Mouse (Mus musculus): ENCODE measurements around the gene Add3. TPM values are rescaled to one million over a fixed set of nuclear protein-coding genes. Genes with fewer than 3 reads are reported as not detected.

Add3 gene
- total RNA-seq, 2 experiments from 2014 or later: 17.0 to 29.5 TPM

DNA sequence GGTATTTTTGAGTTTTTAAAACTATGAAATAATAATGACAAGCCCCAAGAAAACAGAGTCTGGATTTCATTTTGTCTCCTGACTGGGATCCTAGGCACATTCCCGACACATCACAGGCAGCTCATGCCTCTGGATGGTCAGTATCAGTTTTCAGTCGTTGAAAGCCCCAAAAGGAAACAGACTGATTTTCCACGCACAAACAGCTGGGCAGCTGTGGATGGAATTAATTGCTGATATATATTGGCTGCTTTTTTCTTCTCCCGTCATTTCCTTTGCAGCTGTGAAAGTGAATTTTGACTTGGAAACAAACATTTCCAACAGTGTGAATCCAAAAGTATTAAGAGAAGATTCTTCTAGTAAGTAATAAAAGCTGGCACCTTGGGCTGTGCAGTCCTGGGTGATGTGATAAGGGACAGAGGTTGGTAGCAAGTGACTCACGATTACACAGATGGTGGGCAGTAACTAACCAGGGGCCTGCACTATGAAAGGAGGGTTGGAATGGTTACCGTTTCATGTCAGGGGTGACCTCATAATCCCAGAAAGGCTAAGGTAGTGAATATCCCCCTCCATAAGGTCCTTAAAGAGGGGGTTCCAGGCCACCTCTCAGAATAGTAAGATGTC, 51.7 kb downstream of the Add3 start:
- intact Hi-C loops (cut with DNase I): no loop called here
- Histone ChIP-seq H3K27ac (peak overlapping the region; percentile 86), H3K4me3 (peak overlapping the region; percentile 51)
- no peak for DNase-seq
- TF ChIP-seq CTCF (IDR thresholded peaks at IDR 0.05): no peak

DNA sequence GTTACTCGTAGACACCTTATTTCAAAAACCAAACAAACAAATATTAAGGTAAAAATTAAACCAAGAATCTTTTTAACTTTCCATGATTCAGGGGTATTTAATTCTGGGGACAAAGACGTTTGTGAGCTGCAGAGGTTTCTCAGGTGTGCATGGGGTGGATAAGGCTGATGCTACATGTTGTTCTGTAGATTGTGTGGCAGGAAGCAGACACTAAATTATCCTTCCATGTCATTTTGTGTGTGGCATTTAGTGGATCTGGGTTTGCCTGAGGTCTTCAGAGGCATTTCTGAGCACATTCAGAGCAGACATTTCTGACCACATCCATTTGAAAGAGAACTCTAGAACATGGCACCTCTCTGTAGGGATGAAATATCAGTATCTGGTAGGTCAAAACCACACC, 52.9 kb downstream of the Add3 start:
- no peak for TF ChIP-seq CTCF (IDR thresholded peaks at IDR 0.05)
- Histone ChIP-seq H3K4me3 (no peak overlapping the region), H3K27ac (peak overlapping the region; percentile 89)
- intact Hi-C loops (cut with DNase I): no loop called here
- no peak for DNase-seq

DNA sequence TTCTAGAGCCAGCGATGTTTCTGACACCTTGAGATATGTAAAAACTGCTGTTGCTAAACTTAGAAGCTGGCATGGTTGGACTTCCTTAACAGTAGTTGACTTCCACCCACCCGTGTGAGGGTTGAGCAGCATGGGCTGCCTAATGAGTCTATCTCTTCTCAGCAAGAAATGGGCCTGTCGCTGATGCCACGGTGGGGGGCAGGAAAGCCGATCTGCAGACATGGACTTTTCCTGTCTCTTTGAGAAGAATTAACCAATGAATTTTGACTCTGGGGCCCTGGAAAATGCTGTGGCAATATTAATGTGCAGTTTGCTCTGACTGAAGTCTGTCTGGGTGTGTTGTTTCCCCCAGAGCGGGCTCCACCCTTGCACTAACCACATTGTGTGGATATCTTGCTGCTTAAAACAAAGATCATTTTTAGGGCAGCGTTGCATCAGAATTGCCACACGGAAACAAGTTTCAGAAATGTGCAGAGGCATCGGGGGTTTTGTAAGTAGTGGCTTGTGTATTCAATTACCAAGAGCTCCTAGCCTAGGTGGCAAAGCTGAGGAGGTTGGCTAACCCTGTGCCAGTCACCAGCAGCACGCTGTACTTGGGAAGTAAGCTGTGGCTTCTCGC, 53.8 kb downstream of the Add3 start:
- intact Hi-C loops (cut with DNase I): no loop called here
- no peak for TF ChIP-seq CTCF (IDR thresholded peaks at IDR 0.05)
- DNase-seq: peak; percentile 60
- H3K4me3 ChIP-seq: peak overlapping the region; percentile 52
- H3K27ac ChIP-seq: peak overlapping the region; percentile 89

DNA sequence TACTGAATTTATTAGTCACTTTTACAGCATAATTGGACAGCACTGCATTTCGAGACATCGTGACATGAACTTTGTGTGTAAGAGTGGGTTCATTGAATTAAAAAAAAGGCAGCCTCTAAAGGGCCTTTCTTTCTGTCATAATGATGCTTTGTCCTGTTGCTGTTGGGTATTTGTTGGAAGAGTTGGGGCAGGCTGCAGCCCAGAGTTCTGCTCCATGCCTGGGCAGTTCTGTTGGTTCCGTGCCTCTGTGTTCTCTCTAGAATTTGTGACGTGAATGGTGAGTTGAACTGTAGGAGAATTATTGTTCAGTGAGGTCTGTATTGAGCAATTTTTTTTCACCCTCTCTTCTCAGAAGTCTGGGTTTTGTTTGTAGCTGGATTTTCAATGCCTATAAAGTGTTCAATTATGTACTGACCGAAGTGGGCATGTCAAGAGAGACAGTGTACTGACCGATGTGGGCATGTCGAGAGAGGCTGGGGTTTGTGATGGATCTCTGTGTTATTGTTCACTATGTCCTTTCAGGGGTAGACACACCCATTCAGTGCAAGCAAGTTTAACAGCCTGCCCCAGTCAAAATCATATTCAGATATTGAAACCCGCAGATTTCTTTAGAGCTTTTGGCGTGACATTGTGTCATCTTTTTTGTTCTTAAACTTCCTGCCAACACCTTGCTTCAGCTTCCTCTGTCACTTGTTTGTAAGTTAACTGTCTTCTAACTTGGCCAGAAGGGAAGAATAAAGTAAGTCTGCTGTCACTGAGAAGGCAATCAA, 54.7 kb downstream of the Add3 start:
- H3K4me3 ChIP-seq: peak overlapping the region; percentile 52
- peak overlapping the region; percentile 89 for H3K27ac ChIP-seq
- intact Hi-C loops (cut with DNase I): no loop called here
- no peak for DNase-seq
- no peak for TF ChIP-seq CTCF (IDR thresholded peaks at IDR 0.05)

DNA sequence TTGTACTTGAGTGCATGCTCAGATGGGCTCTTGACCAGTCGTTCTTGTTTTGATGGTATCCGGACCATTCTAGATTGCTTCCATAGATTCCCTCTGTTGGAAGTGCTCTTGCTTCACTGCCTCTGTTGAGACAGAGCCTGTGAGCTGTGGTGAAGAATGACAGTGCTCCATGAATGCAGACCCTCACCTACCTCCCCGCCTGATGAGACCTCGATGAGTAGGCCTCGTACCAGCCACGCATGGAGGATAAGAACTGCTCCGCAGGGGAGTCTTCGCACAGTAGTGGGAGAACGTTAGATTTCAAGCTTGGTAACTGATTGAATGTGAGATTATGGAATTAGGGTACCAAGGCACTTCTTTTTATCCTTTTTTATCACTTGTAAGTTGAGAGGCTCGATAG, 56.7 kb downstream of the Add3 start:
- no peak for DNase-seq
- intact Hi-C loops (cut with DNase I): no loop called here
- Histone ChIP-seq H3K27ac (0 out of 2 replicates have a peak overlapping the region, but pooled peaks have one; percentile 12), H3K4me3 (no peak overlapping the region)
- TF ChIP-seq CTCF (IDR thresholded peaks at IDR 0.05): no peak

DNA sequence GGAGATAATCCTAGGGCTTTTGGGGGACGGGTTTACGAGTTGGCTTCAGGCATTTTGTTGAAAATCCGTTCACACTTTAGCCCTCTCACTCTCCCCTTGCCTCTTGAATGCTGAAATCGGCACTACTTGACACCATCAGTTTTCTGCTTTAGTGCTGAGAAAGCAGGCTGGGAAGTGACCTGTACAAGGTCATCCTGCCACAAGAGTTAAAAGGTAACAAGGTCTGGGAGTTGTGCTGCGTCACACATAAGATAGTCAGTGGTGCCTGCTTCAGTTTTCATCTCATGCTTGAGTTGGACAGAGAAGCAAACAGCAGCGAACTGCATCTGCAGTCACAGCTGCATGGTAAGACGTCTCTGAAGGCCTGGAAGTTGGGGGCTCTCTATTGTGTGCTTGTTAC, 57.5 kb downstream of the Add3 start:
- no peak for DNase-seq
- Histone ChIP-seq H3K4me3 (no peak overlapping the region), H3K27ac (peak overlapping the region; percentile 84)
- no peak for TF ChIP-seq CTCF (IDR thresholded peaks at IDR 0.05)
- intact Hi-C loops (cut with DNase I): no loop called here

DNA sequence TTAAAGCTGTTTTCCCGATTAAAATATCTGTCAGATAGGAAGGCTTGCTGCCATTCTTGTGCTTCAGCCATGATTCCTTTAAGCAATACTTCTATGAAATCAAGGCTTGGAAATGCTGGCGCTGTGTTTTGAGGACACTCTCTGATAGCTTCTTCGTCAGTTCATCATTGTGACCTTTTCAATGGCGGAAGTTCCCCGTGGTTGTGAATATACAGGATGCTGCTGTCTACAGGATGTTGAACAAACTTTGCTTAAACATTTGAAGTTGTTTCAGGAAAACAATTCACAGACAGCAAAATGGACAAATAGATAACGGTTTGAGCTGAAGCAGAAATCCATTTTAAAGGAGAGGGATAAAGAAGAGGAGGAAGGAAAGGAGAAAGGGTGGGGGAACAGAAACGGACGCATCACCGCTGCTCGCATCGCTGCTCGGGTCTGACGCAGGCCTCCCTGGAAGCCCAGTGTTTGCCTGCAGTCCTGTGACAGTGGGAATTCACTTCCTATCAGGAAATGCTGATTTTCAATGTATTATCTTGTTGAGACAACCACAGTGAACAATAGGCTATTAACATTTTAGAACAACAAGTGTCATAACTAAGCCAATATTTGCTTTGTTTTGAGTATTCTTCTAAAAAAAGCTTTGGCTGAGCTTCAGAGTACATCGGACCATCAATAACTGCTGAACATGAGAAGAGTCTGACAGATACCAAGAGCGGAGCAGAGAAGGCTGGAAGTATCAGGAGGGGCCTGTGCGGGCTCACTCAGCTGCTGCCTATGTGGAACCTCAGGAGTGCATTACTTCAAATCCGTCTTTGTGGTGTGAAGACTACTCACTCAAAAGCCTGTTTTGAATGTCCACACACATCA, 58.7 kb downstream of the Add3 start:
- intact Hi-C loops (cut with DNase I): no loop called here
- peak overlapping the region; percentile 84 for H3K27ac ChIP-seq
- no peak for TF ChIP-seq CTCF (IDR thresholded peaks at IDR 0.05)
- peak overlapping the region; percentile 35; the same call in 1 of the 2 replicates for H3K4me3 ChIP-seq
- DNase-seq: no peak

DNA sequence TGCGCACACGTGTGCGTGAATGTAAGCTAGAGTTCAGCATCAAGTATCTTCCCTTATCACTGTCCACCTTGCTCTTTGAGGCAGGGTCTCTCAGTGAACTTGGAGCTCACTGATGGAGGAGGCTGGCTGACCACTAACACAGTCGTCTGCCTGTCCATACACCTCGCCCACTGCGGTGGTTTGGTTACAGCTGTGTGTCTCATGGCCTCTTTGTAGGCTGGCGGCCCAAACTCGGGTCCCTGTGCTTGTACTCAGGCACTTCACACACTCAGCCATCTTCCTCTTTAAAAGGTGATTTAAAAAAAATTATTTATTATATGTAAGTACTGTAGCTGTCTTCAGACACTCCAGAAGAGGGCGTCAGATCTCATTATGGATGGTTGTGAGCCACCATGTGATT, 59.5 kb downstream of the Add3 start:
- Histone ChIP-seq H3K27ac (peak overlapping the region; percentile 84), H3K4me3 (no peak overlapping the region)
- DNase-seq: no peak
- TF ChIP-seq CTCF (IDR thresholded peaks at IDR 0.05): no peak
- intact Hi-C loops (cut with DNase I): no loop called here

DNA sequence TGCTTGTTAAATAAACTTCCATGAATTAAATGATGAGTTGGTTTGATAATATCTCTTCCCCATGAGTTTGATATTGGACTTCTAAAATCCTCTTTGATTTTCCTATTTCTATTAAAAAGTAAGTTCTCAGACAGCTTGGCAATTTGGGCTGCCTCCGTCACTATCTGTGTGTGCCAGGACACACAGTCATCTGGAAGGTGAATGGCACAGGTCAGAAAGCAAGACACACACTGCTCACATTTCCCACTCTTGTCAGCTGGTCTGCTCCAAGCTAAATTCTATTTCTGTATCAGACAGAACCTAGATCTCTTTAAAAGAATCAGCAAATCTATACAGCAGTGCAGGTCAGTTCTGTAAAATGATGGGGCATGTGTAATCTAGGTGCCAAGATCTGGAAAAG, 61.9 kb downstream of the Add3 start:
- H3K27ac ChIP-seq: peak overlapping the region; percentile 84
- DNase-seq: peak; percentile 66
- no peak for TF ChIP-seq CTCF (IDR thresholded peaks at IDR 0.05)
- H3K4me3 ChIP-seq: no peak overlapping the region
- intact Hi-C loops (cut with DNase I): no loop called here

DNA sequence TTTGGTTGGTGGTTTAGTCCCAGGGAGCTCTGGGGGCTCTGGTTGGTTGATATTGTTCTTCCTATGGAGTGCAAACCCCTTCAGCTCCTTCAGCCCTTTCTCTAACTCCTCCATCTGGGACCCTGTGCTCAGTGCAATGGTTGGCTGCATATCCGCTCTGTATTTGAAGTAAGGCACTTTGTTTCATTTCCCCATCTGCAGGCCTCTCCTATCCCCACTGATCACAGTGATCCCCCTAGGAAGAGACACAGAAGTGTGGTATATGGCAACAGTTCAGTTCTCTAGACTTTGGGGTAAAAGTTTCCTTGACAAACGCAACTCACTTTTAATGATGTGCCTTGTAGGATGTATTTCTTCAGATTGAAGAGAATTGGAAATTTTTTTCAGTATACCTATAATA, 66.7 kb downstream of the Add3 start:
- intact Hi-C loops (cut with DNase I): no loop called here
- H3K4me3 ChIP-seq: no peak overlapping the region
- H3K27ac ChIP-seq: no peak overlapping the region
- no peak for TF ChIP-seq CTCF (IDR thresholded peaks at IDR 0.05)
- no peak for DNase-seq

DNA sequence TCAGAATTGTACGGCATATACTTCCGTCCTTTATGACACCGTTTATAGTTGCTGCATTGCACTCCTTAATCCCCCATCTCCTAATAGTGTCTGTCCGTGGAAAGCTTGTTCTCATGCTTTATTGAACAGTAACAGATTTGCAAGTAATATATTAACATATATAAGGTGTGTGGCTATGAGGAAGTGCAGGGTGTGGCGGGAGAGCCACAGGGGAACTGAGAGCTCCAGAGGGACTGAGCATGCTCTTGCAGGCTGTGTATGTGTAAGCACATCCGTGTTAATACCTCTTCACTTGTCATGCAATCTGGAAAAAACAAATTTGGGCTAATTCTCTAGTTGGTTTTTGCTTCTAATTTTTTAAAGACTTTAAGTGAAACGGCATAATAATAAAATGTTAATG, 68.6 kb downstream of the Add3 start:
- DNase-seq: peak; percentile 15
- Histone ChIP-seq H3K27ac (peak overlapping the region; percentile 55; the same call in 1 of the 2 replicates), H3K4me3 (no peak overlapping the region)
- intact Hi-C loops (cut with DNase I): no loop called here
- no peak for TF ChIP-seq CTCF (IDR thresholded peaks at IDR 0.05)

DNA sequence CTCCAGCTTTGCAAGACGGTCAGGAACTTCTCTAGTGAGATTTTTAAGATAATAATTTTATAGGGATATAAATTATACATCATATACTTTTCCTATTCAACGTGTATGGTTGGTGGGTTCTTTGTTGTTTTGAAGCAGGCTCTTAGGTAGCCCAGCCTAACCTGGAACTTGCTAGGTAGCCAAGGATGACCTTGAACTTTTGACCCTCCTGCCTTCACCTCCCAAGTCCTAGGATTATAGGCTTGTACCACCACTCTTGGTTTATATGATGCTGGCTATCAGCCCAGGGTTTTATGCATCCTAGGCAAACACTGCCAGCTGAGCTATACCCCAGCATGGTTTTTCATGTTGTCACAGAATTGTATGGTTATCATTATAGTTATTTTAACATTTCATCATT, 70.0 kb downstream of the Add3 start:
- H3K27ac ChIP-seq: peak overlapping the region; percentile 55; the same call in 1 of the 2 replicates
- intact Hi-C loops (cut with DNase I): loop anchor here (10.0 kb wide), 1 partner anchor 175 kb away; no protein-coding TSS in a partner anchor

More for the DNA sequence above, 70.0 kb downstream of the Add3 start:
- peak; percentile 10 for DNase-seq
- TF ChIP-seq CTCF (IDR thresholded peaks at IDR 0.05): no peak
- no peak overlapping the region for H3K4me3 ChIP-seq
